Mouse (Mus musculus) ES-Bruce4 (cell line): ENCODE data around the gene Islr. TPM values are rescaled to one million over a fixed set of nuclear protein-coding genes. Genes with fewer than 3 reads are reported as not detected.
A peak's percentile ranks its signal among the peaks of the same experiment; 100 is the strongest.

Source experiments
- H3K27ac ChIP-seq: 2 replicates; pipeline ENCODE4 v1.5.1; 2012; ENCODE audit warnings: low read length, inconsistent platforms; ENCODE audit not compliant: insufficient read depth
- H3K27me3 ChIP-seq: 2 replicates; pipeline ENCODE4 v1.6.1; 2012; ENCODE audit warnings: mild to moderate bottlenecking, low read length, inconsistent platforms; ENCODE audit not compliant: control insufficient read depth, poor library complexity, insufficient read depth, severe bottlenecking
- H3K36me3 ChIP-seq: 2 replicates; pipeline ENCODE4 v1.6.1; 2012; ENCODE audit warnings: inconsistent platforms, mild to moderate bottlenecking, low read length, moderate library complexity; ENCODE audit not compliant: control insufficient read depth, poor library complexity, insufficient read depth, severe bottlenecking
- H3K4me1 ChIP-seq: one replicate; pipeline ENCODE4 v1.8.1; 2011; ENCODE audit warnings: low read length; ENCODE audit not compliant: control insufficient read depth, insufficient read depth
- H3K4me3 ChIP-seq: 2 replicates; pipeline ENCODE4 v1.5.1; 2011; ENCODE audit warnings: low read depth, mild to moderate bottlenecking, low read length
- H3K9ac ChIP-seq: 2 replicates; pipeline ENCODE4 v1.6.1; 2012; ENCODE audit warnings: low read depth, mild to moderate bottlenecking, inconsistent platforms; ENCODE audit not compliant: poor library complexity, severe bottlenecking
- H3K9me3 ChIP-seq: replicated peaks from 2 replicates; pipeline ENCODE4 v1.6.1; 2012; ENCODE audit warnings: mild to moderate bottlenecking, low read length, inconsistent platforms; ENCODE audit not compliant: control insufficient read depth, poor library complexity, insufficient read depth, severe bottlenecking
- CTCF ChIP-seq: IDR thresholded peaks from one replicate; pipeline ENCODE4 v1.8.1; 2011; ENCODE audit warnings: low read depth, low read length
- EP300 ChIP-seq: IDR thresholded peaks from 2 replicates; pipeline ENCODE4 v1.6.1; 2011; ENCODE audit warnings: low read depth, low read length; ENCODE audit not compliant: insufficient read depth
- POLR2A ChIP-seq: IDR thresholded peaks from one replicate; pipeline ENCODE4 v1.8.1; 2011; ENCODE audit warnings: low read length; ENCODE audit not compliant: insufficient read depth
- polyA plus RNA-seq: library from polyadenylated mRNA; stranded (reverse); fragments of >200 nt; gene quantifications from 2 replicates; pipeline ENCODE4 v1.2.4, GENCODE M21; 2011; ENCODE audit warnings: low read depth; ENCODE audit not compliant: missing spikeins, insufficient read depth, insufficient read length

The Islr gene
- polyA plus RNA-seq, 1 experiment, result not detected

DNA sequence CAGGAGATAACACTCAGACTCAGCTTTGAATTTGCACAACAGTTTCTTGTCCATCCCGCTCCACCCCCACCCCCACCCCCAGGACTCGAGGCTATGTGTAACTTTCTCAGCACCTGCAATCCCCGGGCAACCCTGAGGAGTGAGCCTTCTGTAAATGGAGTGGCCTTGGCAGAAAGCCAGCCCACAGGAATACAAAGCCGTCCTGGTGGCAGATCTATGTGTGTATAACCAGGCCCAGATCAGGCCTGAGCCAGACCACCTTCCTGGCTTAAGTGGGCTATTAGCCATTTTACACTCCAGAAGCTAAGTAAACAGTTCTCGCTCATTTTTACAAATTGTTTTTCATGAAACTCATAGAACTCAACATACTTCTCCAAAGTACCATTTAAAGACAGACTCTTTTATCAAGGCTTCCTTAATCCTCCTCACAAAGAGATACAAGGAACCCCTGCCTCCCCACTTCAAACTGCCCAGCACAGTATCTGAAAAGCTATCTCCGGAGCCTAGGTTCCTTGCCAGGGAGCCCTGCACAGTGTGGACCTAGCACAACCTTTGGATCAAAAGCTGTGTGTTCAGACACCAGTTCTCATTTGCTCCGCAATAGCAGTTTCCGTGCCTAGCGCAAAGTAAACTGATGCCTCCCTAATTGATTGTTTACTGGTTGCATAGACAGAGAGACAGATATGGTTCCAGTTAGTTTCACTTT is 37.8 kb upstream of the Islr start:
- Histone ChIP-seq H3K4me3 (0 out of 2 replicates have a peak overlapping the region, but pooled peaks have one; percentile 27), H3K4me1 (peaks cover 2% of the 10 kb centered on the region), H3K27me3 (no peaks in the 10 kb centered on the region), H3K27ac (peak overlapping the region; percentile 95), H3K9me3 (no peaks in the 10 kb centered on the region), H3K36me3 (peaks cover 52% of the 10 kb centered on the region), H3K9ac (peak overlapping the region; percentile 49)
- TF ChIP-seq POLR2A (no peak), EP300 (peak; percentile 34; the same call in 1 of the 2 replicates)

- H3K27ac ChIP-seq, result no peak overlapping the region
- no peaks in the 10 kb centered on the region for H3K27me3 ChIP-seq
- no peaks in the 10 kb centered on the region for H3K9me3 ChIP-seq
- no peak for TF ChIP-seq CTCF
- TF ChIP-seq POLR2A, result no peak
- no peak for TF ChIP-seq EP300
- H3K36me3 ChIP-seq, result peaks cover 65% of the 10 kb centered on the region
- H3K4me3 ChIP-seq, result peak overlapping the region; percentile 3; the same call in 1 of the 2 replicates
- no peak overlapping the region for H3K9ac ChIP-seq
- no peaks in the 10 kb centered on the region for H3K4me1 ChIP-seq
These were observed 30.5 kb upstream of the Islr start for GRCm38 (mm10) chr9:58234502-58235015.

- Histone ChIP-seq H3K9me3 (no peaks in the 10 kb centered on the region), H3K9ac (no peak overlapping the region), H3K27ac (no peak overlapping the region), H3K36me3 (peaks cover 78% of the 10 kb centered on the region), H3K4me1 (no peaks in the 10 kb centered on the region), H3K27me3 (no peaks in the 10 kb centered on the region), H3K4me3 (no peak overlapping the region)
- TF ChIP-seq CTCF (no peak), EP300 (no peak), POLR2A (no peak)
These were observed 28.3 kb upstream of the Islr start for GRCm38 (mm10) chr9:58232374-58232773.

- no peak overlapping the region for H3K4me3 ChIP-seq
- no peaks in the 10 kb centered on the region for H3K9me3 ChIP-seq
- TF ChIP-seq POLR2A, result no peak
- no peak for TF ChIP-seq CTCF
- no peak for TF ChIP-seq EP300
- H3K27me3 ChIP-seq, result no peaks in the 10 kb centered on the region
- H3K9ac ChIP-seq, result no peak overlapping the region
- no peak overlapping the region for H3K27ac ChIP-seq
- no peaks in the 10 kb centered on the region for H3K4me1 ChIP-seq
- peaks cover 79% of the 10 kb centered on the region for H3K36me3 ChIP-seq
These were observed 27.6 kb upstream of the Islr start for GRCm38 (mm10) chr9:58231746-58232145.

GRCm38 (mm10) chr9:58228777-58229466 is 24.8 kb upstream of the Islr start:
- Histone ChIP-seq H3K9me3 (no peaks in the 10 kb centered on the region), H3K36me3 (peaks cover 94% of the 10 kb centered on the region), H3K27ac (no peak overlapping the region), H3K4me1 (no peaks in the 10 kb centered on the region), H3K4me3 (no peak overlapping the region), H3K9ac (no peak overlapping the region), H3K27me3 (no peaks in the 10 kb centered on the region)
- no peak for TF ChIP-seq POLR2A
- no peak for TF ChIP-seq EP300
- TF ChIP-seq CTCF, result no peak
